Mouse (Mus musculus) hindbrain, embryonic 14.5 days (tissue): ENCODE data around the gene Cdh12. TPM values are rescaled to one million over a fixed set of nuclear protein-coding genes. Genes with fewer than 3 reads are reported as not detected.
"Not testable (repeated sequence)": the region's sequence is repeated elsewhere in the genome, so short reads cannot be mapped to it uniquely, and the experiment has no call there.

Experiments
- ATAC-seq: fragments of 200-750 bp; cut with Nextera tagmentation; 2 replicates; pipeline ENCODE4 v1.8.0; 2017; ENCODE audit warnings: moderate number of reproducible peaks, mild to moderate bottlenecking, moderate TSS enrichment, moderate library complexity; ENCODE audit not compliant: low FRiP score
- DNase-seq: peaks from one replicate; pipeline ENCODE4 v3.0.0-alpha.2; 2015; ENCODE audit warnings: low spot score
- H3K27ac ChIP-seq: fragments of 300-500 bp; sonication (generic); 2 replicates; pipeline ENCODE4 v1.5.1; 2014; ENCODE audit warnings: mild to moderate bottlenecking, moderate library complexity
- H3K27me3 ChIP-seq: fragments of 300-500 bp; sonication (generic); 2 replicates; pipeline ENCODE4 v1.6.1; 2014; ENCODE audit warnings: mild to moderate bottlenecking, low read length, mixed read lengths; ENCODE audit not compliant: control insufficient read depth, insufficient read depth
- H3K36me3 ChIP-seq: fragments of 300-500 bp; sonication (generic); replicated peaks from 2 replicates; pipeline ENCODE4 v1.6.1; 2014; ENCODE audit not compliant: control insufficient read depth, insufficient read depth
- H3K4me1 ChIP-seq: fragments of 300-500 bp; sonication (generic); replicated peaks from 2 replicates; pipeline ENCODE4 v1.6.1; 2014; ENCODE audit warnings: antibody characterized with exemption, low read length, mixed read lengths; ENCODE audit not compliant: control insufficient read depth, insufficient read depth
- H3K4me2 ChIP-seq: fragments of 300-500 bp; sonication (generic); replicated peaks from 2 replicates; pipeline ENCODE4 v1.6.1; 2014; ENCODE audit warnings: mild to moderate bottlenecking, moderate library complexity
- H3K4me3 ChIP-seq: fragments of 300-500 bp; sonication (generic); replicated peaks from 2 replicates; pipeline ENCODE4 v1.5.1; 2014; ENCODE audit warnings: mild to moderate bottlenecking, low read length
- H3K9ac ChIP-seq: fragments of 300-500 bp; sonication (generic); 2 replicates; pipeline ENCODE4 v1.6.1; 2014
- H3K9me3 ChIP-seq: fragments of 300-500 bp; sonication (generic); 2 replicates; pipeline ENCODE4 v1.6.1; 2016; ENCODE audit warnings: low read length; ENCODE audit not compliant: control insufficient read depth
- WGBS: fragments of 180-500 bp; shearing (Covaris S2); extraction: QIAGEN DNeasy Blood & Tissue Kit; methylation state at CpG from one replicate; pipeline ENCODE4 v1.1.7; 2014; 5-methylcytosine and 5-hydroxymethylcytosine counted together
- polyA plus RNA-seq: library from polyadenylated mRNA; unstranded; fragments of >200 nt; fragmentation: Nextera tagmentation; extraction: Ambion mirVana; gene quantifications from 2 replicates; pipeline ENCODE4 v1.2.1, GENCODE M21; 2014

Cdh12 gene
- polyA plus RNA-seq, 1 experiment from 2014 or later: 9.7 TPM

DNA sequence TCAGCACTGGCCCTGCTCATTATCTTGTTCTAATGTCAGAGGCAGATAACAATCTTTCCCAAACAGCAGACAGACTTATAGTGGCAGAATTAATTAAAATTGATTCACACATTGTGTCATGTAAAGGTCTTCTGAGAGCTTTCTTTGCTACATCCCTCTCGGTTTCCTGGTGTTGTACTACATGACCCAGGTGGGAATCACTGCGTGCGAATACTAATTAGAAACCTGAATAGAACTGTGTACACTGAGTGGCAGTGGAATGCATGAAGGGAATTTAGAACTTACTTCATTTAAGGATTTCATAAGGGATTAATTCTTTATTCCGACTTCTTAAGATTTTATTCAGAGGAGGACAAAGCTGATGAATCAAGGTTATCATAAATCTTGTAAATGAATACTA is 121.9 kb downstream of the Cdh12 start:
- 68% methylated on average over 4 of the region's 4 CpGs for WGBS
- ATAC-seq: peak; percentile 40; the same call in 1 of the 2 replicates
- Histone ChIP-seq H3K27ac (no peak overlapping the region), H3K4me3 (no peak overlapping the region), H3K4me1 (no peaks in the 10 kb centered on the region), H3K27me3 (no peaks in the 10 kb centered on the region), H3K4me2 (no peak overlapping the region), H3K36me3 (no peaks in the 10 kb centered on the region), H3K9me3 (no peaks in the 10 kb centered on the region), H3K9ac (no peak overlapping the region)
- no peak for DNase-seq

GRCm38 (mm10) chr15:20582567-20583075 is 133.6 kb downstream of the Cdh12 start:
- WGBS: 67% methylated on average over 5 of the region's 5 CpGs
- Histone ChIP-seq H3K27ac (no peak overlapping the region), H3K4me2 (no peak overlapping the region), H3K36me3 (no peaks in the 10 kb centered on the region), H3K9ac (no peak overlapping the region), H3K4me1 (no peaks in the 10 kb centered on the region), H3K27me3 (no peaks in the 10 kb centered on the region), H3K4me3 (no peak overlapping the region), H3K9me3 (no peaks in the 10 kb centered on the region)
- no peak for ATAC-seq
- no peak for DNase-seq

DNA sequence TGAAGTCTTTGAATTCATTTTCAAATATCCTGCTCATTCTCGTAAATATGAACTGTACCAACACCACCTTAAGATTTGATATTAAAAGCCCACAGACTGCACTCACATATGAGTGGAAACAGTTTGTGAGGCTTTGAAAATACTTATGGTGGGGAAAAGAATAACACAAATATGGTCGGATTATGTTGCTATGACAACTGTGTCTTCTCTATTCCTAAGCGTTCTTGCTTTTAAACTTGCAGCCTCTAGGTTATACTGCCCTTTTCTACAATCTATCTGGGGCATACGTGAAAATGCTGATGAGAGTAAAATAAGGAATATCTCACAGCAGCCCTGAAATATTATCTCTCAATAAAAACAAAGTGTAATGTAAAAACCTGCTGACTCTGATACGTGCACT is 142.5 kb downstream of the Cdh12 start:
- no peaks in the 10 kb centered on the region for H3K4me1 ChIP-seq
- no peaks in the 10 kb centered on the region for H3K9me3 ChIP-seq
- H3K4me3 ChIP-seq: no peak overlapping the region
- no peaks in the 10 kb centered on the region for H3K36me3 ChIP-seq
- DNase-seq: no peak
- no peak for ATAC-seq
- no peak overlapping the region for H3K27ac ChIP-seq
- H3K9ac ChIP-seq: no peak overlapping the region
- H3K27me3 ChIP-seq: no peaks in the 10 kb centered on the region
- WGBS: 74% methylated on average over 5 of the region's 5 CpGs
- H3K4me2 ChIP-seq: no peak overlapping the region

- WGBS: 85% methylated on average over 3 of the region's 3 CpGs
- not testable (repeated sequence) for H3K36me3 ChIP-seq, H3K4me2 ChIP-seq, H3K4me3 ChIP-seq, DNase-seq, H3K27me3 ChIP-seq, H3K9me3 ChIP-seq, H3K27ac ChIP-seq, H3K9ac ChIP-seq, ATAC-seq, H3K4me1 ChIP-seq
These were observed 156.7 kb downstream of the Cdh12 start for GRCm38 (mm10) chr15:20605751-20606150.

DNA sequence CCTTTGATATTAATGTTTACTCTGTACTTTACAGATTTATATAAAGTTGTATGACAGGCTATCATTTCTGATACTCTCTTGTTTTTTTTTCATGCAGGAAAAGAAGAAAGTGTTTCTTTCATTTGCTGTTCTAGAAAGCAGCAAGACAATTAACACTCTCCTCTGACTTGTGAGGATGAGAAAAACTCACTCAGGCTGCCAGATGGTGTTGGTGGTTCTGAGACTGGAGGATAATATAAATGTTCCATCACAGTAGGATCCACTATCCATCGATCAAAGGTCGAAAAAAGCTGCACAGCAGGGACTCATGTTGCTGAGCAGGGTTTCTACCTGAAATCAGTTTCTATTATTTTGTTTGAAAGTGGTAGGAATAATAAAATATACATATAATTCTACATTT is 185.5 kb downstream of the Cdh12 start:
- Histone ChIP-seq H3K27ac (no peak overlapping the region), H3K4me1 (0 out of 2 replicates have a peak, but pooled peaks cover 7% of the 10 kb centered on the region), H3K9ac (no peak overlapping the region), H3K27me3 (no peaks in the 10 kb centered on the region), H3K9me3 (no peaks in the 10 kb centered on the region), H3K4me3 (no peak overlapping the region), H3K36me3 (no peaks in the 10 kb centered on the region), H3K4me2 (no peak overlapping the region)
- WGBS: 50% methylated on average over 2 of the region's 2 CpGs
- no peak for ATAC-seq
- DNase-seq: no peak

- DNase-seq (no peak), ATAC-seq (peak; percentile 74; the same call in 1 of the 2 replicates)
- Histone ChIP-seq H3K9ac (no peak overlapping the region), H3K27me3 (no peaks in the 10 kb centered on the region), H3K4me2 (no peak overlapping the region), H3K9me3 (no peaks in the 10 kb centered on the region), H3K4me3 (no peak overlapping the region), H3K4me1 (0 out of 2 replicates have a peak, but pooled peaks cover 7% of the 10 kb centered on the region), H3K27ac (no peak overlapping the region), H3K36me3 (no peaks in the 10 kb centered on the region)
- 50% methylated on average over 2 of the region's 2 CpGs for WGBS
These were observed 190.1 kb downstream of the Cdh12 start for GRCm38 (mm10) chr15:20639155-20639554.

- Histone ChIP-seq H3K27me3 (no peaks in the 10 kb centered on the region), H3K4me3 (no peak overlapping the region), H3K4me1 (0 out of 2 replicates have a peak, but pooled peaks cover 7% of the 10 kb centered on the region), H3K9ac (no peak overlapping the region), H3K36me3 (no peaks in the 10 kb centered on the region), H3K27ac (no peak overlapping the region), H3K9me3 (no peaks in the 10 kb centered on the region), H3K4me2 (no peak overlapping the region)
- 89% methylated on average over 3 of the region's 3 CpGs for WGBS
- ATAC-seq (no peak), DNase-seq (no peak)
These were observed 193.9 kb downstream of the Cdh12 start for GRCm38 (mm10) chr15:20642905-20643414.

- Histone ChIP-seq H3K4me2 (no peak overlapping the region), H3K4me3 (no peak overlapping the region), H3K9ac (no peak overlapping the region), H3K27me3 (no peaks in the 10 kb centered on the region), H3K27ac (no peak overlapping the region), H3K36me3 (no peaks in the 10 kb centered on the region), H3K4me1 (no peaks in the 10 kb centered on the region), H3K9me3 (no peaks in the 10 kb centered on the region)
- DNase-seq (peak; percentile 11), ATAC-seq (no peak)
- 74% methylated on average over 2 of the region's 2 CpGs for WGBS
These were observed 211.2 kb downstream of the Cdh12 start for GRCm38 (mm10) chr15:20660221-20660620.

DNA sequence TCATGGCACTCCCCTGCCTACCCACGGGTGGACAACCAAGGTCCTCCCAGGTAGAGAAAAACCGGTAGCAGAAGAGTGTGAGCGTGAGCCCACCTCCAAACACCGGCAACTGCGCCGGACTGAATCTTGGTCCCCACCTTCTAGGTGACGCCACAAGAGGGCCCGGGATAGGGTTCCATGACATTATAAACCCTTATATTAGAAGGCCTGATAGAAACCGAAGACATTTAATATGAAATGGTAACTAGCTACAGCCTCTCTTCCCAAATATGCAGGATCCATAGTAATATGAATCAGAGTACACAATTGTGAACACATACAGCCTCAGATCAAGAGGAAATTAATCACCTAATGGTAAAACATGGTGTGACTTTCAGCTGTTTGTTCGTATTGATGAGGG is 217.6 kb downstream of the Cdh12 start, which contains the start of gene Acot10:
Acot10 (minus strand) TSS at position 101 of the 400 bp plus-strand sequence.
- Histone ChIP-seq H3K27ac (no peak within 1 kb of the TSS), H3K4me3 (no peak within 1 kb of the TSS), H3K9me3 (no peaks in the 10 kb centered on the region), H3K4me2 (no peak within 1 kb of the TSS), H3K36me3 (no peaks in the 10 kb centered on the region), H3K4me1 (no peaks in the 10 kb centered on the region), H3K9ac (no peak within 1 kb of the TSS), H3K27me3 (no peaks in the 10 kb centered on the region)
- ATAC-seq (no peak), DNase-seq (no peak)
- 95% methylated on average over 10 of the region's 10 CpGs for WGBS

GRCm38 (mm10) chr15:20667350-20667749 is 218.3 kb downstream of the Cdh12 start:
- H3K4me1 ChIP-seq: no peaks in the 10 kb centered on the region
- H3K36me3 ChIP-seq: no peaks in the 10 kb centered on the region
- ATAC-seq (no peak), DNase-seq (no peak)
- H3K4me3 ChIP-seq: no peak overlapping the region
- H3K9me3 ChIP-seq: no peaks in the 10 kb centered on the region
- H3K27me3 ChIP-seq: no peaks in the 10 kb centered on the region
- no peak overlapping the region for H3K4me2 ChIP-seq
- H3K27ac ChIP-seq: no peak overlapping the region
- no peak overlapping the region for H3K9ac ChIP-seq
